Mouse (Mus musculus) frontal cortex, postnatal 36 days (tissue): ENCODE data around the gene Cntd1.
"Not testable (repeated sequence)": the region's sequence is repeated elsewhere in the genome, so short reads cannot be mapped to it uniquely, and the experiment has no call there.

Source experiments
- DNase-seq, 2 experiments: peaks; one replicate each; pipeline ENCODE4 v3.0.0; 2022; ENCODE audit warnings: low spot score in 2 of 2

The Cntd1 gene

GRCm38 (mm10) chr11:101330961-101331360 is 52.1 kb downstream of the Cntd1 start:
- DNase-seq = not testable (repeated sequence)

- no peak for DNase-seq
These were observed 53.7 kb downstream of the Cntd1 start for GRCm38 (mm10) chr11:101332537-101332936.

DNA sequence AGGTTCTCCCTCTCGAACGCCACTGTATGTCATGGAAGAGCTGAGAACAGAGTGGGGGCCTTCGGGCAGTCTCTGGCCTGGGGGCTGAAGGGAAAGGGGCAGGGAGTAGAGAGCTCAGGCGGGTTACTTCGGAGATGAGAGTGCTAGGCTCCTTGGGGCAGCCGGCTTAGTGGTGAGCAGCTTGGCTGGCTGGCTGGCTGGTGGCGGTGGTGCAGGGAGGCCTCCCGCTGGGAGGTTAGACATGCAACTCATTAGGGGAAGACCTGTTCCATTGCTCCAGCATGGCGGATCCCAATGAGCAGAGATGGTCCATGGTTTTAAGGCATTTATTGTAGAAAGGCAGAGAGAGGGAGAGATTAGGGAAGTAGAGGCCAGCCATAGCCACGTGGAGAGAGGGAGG is 55.2 kb downstream of the Cntd1 start:
- no peak for DNase-seq

GRCm38 (mm10) chr11:101334516-101334915 is 55.7 kb downstream of the Cntd1 start:
- no peak for DNase-seq

DNA sequence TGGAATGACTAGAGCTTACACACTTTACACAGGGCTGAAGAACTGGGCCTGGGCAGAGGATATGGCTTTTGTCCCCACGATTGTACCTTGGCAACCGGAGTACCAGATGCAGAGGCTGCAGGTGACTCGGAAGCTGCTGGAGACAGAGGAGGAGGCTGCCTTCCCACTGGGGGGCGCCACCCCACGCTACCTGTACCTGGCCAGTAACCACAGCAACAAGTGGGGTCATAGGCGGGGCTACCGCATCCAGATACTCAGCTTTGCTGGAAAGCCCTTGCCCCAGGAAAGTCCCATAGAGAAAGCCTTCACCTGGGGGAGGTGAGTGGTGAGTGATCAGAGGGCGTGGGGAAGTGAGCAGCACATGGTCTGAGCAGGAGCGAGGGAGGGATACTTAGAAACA is 56.9 kb downstream of the Cntd1 start:
- DNase-seq = no peak

GRCm38 (mm10) chr11:101338123-101338760 is 59.4 kb downstream of the Cntd1 start:
- no peak for DNase-seq
